Mouse (Mus musculus) thymus, adult 2 months (tissue): ENCODE measurements at regions not wholly inside any gene's neighbourhood (a gene's known extent, or its start where the extent isn't known, plus 50 kb on each side); places are given as distances from the start of the nearest gene placed in this dataset.

Source experiments
- CTCF ChIP-seq: fragments of 200-500 bp; IDR thresholded peaks from 2 replicates; pipeline ENCODE4 v1.5.1; 2012; ENCODE audit warnings: mild to moderate bottlenecking, control low read depth, low read length, moderate library complexity, borderline replicate concordance; ENCODE audit not compliant: control insufficient read depth, poor library complexity, insufficient read depth; ENCODE audit errors: extremely low read depth
- POLR2A ChIP-seq: fragments of 200-500 bp; IDR thresholded peaks from 2 replicates; pipeline ENCODE4 v1.6.1; 2012; ENCODE audit warnings: mild to moderate bottlenecking, low read length, control low read depth, moderate library complexity; ENCODE audit not compliant: control insufficient read depth, poor library complexity, insufficient read depth; ENCODE audit errors: extremely low read depth

DNA sequence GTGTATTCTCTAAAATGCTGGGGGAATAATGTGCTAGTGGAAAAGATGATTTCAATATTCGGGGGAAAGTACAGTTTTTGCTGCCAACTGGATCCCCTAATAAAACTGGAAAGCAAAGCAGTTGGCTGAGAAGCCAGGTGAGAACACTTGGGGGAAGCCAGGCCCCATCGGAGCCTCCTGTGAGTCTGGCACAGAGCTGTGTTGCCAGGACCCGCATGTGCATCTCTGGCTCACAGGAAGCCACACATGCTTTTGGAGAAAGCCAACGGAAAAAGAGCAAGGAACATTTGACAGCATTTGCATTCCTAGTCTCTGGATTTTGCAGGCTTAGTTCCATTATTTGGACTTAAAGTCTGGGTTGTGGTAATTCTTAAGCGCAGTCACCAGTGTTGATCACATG is 148.4 kb downstream of the Lurap1l start:
- TF ChIP-seq CTCF: no peak
- no peak for TF ChIP-seq POLR2A
